Mouse (Mus musculus): ENCODE results near the gene Ankrd65.
"Not testable (repeated sequence)": the region's sequence is repeated elsewhere in the genome, so short reads cannot be mapped to it uniquely, and the experiment has no call there.

Gene Ankrd65

GRCm38 (mm10) chr4:155775855-155776254, 14.4 kb upstream of the Ankrd65 start:
- DNase-seq, result peak; percentile 86 to 88

DNA sequence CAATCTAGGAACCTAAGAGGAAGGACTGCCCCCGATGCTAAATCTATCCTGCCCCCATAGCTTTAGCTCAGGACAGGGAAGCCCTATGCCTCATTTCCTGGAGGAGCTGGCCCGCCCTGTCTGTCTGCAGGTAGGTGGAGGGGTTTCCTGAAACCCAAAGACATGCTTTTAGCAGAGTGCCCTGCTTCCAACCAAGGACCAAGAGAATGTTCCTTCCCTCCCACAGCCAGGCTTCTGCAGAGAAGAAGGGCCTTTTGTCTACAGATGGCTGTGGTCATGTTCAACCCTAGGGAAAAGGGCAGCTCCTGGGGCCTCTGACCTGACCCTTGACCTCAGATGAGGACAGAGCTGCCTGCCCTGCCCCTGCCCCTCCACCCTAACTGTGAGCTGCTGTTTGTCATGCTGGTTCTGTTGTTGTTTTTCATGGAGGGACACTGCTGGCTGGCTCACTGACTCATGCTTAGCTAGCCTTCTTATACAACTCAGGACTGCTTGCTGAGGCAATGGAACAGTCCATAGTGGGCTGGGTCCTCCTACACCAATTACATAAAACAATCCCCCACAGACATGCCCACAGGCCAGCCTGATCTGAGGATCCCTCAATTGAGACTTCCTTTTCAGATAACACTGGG, 13.4 kb upstream of the Ankrd65 start:
- DNase-seq, result no peak

DNA sequence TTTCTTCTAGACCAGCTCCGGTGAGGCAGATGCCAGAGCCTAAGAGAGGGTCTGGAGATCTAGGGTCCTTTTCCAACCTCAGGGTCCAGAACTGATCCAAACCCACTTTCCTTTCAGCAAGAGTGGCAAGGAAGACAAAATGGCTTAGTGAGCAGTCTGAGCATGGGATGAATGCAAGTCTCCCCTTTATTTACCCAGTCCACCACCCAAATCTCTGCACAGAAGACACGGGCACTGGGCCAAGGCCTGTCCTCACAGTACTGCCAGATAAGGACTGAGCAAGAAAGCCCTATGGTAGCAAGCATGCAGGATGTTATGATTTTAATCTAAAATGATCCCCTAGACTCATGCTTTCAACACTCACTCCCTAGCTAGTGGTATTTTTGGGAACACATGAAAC, 12.4 kb upstream of the Ankrd65 start:
- DNase-seq, result peak in 1 of 2 experiments; percentile 56

GRCm38 (mm10) chr4:155779498-155779897, 10.7 kb upstream of the Ankrd65 start:
- DNase-seq, result no peak

DNA sequence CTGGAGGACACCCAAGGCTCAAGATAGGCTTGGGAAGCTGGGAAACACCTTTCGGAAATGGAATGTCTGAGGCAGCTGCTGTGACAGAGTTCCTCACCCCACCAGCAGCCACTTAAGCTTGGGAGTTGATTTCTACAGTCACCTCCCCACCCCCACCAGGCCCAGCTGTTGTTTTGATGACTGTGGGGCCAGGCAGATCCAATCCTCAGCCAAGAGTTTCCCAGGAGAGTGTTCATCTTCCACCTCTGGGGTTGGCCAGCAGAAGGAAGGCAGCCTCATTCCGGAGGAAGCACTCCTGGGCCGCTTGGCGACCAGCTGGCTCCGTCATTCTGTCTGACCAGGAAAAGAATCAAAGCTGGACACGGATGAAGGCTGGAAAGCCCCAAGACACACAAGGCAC, 9.3 kb upstream of the Ankrd65 start:
- DNase-seq, result no peak

DNA sequence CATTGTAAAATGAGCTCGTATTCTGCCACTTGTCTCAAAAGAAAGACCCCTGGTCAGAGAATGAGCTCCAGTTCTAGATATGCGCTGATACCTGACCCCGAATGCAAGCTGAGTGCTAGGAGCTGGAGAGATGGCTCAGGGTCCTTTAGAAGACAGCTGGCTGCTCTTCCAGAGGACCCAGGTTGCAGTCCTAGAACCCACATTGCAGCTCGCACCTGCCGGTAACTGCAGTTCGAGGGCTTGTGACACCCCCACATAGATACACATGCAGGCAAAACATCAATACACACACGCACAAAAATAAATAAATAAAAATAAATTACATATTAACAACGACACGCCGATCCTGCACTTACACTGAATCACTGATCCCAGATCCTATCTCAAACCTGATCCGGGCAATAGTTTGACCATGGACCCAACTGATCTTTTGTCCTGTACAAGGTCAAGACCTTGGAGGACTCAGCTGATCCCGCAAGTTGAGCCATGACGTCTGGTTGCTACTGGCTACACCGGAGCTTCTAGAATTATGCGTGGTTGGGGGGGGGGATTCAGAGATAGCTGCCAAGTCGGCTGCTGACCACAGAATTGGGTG, 6.7 kb upstream of the Ankrd65 start:
- no peak for DNase-seq

DNA sequence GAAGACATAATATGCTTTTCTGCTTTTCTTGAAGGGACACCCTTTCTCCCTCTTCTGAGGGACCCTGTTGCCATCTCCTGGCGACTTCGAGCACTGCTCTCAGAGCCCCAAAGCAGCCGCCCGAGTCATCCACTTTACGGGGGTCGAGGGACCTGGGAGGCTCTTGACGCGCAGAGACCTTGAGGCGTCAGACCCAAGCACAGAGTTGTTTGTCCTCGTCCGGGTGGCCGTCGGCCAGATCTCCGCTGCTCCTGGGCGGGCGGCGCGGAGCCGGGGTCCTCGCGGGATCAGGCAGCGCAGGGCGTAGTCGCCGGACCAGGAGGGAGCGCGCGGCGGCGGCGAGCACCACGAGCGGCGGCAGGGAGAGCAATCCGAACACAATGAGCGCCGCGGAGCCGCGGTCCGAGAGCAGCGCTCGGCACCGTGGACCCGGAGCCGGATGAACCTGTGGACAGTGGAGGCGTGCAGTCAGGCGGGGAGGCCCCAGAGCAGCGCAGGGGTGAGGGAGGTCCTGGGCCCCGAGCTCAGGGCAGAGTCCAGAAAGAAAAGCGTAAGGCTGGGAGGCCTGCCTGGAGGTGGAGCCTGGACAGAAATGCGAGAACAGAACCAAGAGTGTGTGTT, 6.0 kb upstream of the Ankrd65 start:
- peak; percentile 91 for DNase-seq

DNA sequence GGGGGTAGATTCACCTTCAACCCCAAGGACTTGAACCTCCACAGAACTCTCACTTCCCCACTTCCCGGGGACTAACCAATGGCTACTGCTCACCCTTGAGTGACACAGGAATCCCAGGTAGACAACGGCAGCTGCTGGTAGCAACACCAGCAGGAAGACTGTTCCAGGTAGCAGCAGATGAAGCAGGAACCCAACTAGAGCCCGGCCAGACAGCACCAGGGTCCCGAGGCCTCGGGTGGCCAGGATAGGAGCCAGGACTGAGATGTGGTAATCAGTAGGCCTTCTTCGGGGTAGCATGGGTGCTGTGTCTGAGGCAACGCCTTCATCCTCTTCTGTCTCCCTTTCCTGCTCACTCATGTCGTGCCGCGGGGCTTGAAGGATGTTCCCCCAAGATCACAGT, 5.0 kb upstream of the Ankrd65 start:
- DNase-seq, result no peak

DNA sequence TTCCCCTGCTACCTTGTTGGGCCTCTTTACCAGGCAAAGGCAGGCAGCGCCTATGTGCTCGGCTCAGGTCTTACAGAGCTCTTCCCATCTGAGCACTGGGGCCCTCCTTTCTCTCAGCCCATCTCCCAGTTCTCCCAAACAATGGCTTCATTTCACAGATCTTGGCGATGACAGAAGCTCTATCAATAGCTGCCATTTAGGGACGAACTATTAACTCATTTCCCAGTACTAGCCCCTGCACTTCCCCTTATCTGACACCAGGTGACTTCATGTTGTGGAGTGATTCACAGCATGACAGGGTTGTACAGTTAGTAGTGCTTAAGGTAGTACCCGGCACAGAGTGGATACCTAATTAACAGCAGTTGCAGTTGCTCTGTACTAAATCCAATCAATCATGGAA, 4.4 kb upstream of the Ankrd65 start, which contains the start of gene Tmem88b:
TSS of gene Tmem88b (minus strand) at position 56 of the 400 bp plus-strand sequence.
- DNase-seq, result no peak

GRCm38 (mm10) chr4:155788300-155788699, 1.9 kb upstream of the Ankrd65 start:
- no peak for DNase-seq

DNA sequence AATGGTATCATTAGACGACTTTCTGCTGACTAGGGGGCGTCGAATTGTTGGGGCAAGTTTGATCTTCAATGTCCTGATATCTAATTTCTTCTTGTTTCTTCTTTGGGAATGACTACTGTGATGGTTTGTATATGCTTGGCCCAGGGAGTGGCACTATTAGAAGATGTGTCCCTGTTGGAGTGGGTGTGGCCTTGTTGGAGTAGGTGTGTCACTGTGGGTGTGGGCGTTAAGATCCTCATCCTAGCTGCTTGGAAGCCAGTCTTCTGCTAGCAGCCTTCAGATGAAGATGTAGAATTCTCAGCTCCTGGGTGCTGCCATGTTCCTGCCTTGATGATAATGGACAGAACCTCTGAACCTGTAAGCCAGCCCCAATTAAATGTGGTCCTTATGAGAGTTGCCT, 1.4 kb upstream of the Ankrd65 start:
- DNase-seq, result not testable (repeated sequence)

GRCm38 (mm10) chr4:155790650-155791161, 467 bp downstream of the Ankrd65 start:
- no peak for DNase-seq

- DNase-seq, result no peak
Measured at GRCm38 (mm10) chr4:155791240-155791933, 1.1 kb downstream of the Ankrd65 start.

DNA sequence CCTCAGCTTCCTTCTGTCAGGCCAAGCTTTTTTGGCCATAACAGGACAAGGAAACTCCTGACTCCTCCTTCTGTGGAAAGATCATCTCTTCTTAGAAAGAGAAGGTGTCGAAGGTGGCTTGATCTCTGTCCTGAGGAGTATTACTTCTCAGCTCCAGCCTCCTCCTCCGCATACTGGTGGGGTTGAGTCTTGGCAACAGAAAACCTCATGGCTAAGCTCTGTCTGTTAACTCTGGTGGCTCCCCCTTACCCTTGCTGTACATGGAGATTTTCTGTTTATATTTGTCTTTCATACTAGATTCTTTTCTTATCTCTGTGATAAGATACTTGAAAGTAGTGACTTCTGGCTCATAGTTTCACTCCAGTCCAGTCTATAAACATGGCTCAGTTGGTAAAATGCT, 3.5 kb downstream of the Ankrd65 start:
- no peak for DNase-seq

- DNase-seq, result no peak
Measured at GRCm38 (mm10) chr4:155802075-155802474, 11.8 kb downstream of the Ankrd65 start.

DNA sequence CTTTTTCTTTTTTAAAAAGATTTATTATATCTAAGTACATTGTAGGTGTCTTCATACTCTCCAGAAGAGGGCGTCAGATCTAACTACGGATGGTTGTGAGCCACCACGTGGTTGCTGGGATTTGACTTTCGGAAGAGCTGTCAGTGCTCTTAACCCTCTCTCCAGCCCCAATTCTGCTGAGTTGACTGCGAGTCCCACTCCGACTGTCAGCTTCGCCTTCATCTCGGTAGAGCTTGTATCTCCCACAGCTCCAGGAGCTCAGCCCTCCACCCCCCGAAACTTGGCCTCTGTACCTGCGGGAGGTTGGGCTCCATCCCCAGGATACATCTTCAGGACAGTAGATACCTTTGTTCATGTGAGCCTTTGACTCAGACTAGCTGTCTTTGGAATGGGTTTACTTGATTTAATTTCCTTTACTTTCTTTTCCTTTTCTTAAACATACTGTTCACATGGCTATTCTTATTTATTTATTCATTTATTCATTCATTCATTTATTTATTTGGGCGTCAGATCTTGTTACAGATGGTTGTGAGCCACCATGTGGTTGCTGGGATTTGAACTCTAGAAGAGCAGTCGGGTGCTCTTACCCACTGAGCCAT, 12.6 kb downstream of the Ankrd65 start, which contains the start of gene Mrpl20:
TSS of gene Mrpl20 (plus strand) at position 138 of the 599 bp plus-strand sequence.
- no peak for DNase-seq

- peak; percentile 99 for DNase-seq
Measured at GRCm38 (mm10) chr4:155803340-155804041, 13.3 kb downstream of the Ankrd65 start.

DNA sequence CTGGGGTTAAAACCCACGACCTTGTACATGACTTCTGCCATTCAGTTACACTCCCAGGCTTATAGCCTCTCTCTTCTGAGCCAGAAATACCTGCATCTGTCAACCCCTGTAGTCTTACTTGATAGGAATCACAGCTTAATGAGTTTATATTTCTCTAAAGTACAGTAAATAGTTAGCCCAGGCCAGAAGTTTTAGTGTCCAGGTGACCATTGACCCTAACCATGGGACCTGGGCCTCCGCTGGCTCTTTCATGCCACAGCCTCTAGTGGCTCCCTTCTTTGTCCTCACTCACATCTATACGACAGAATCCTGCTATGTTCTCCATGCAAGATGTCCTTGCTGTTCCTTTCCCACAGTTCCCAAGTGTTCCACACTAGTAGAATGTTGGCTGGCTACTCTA, 17.6 kb downstream of the Ankrd65 start:
- DNase-seq, result no peak

- peak; percentile 95 for DNase-seq
Measured at GRCm38 (mm10) chr4:155811929-155812664, 21.9 kb downstream of the Ankrd65 start, which contains the start of gene Ccnl2. TSS of gene Ccnl2 (plus strand) at chr4:155812489.

- DNase-seq, result peak in 1 of 2 experiments; percentile 66
Measured at GRCm38 (mm10) chr4:155812665-155813181, 22.5 kb downstream of the Ankrd65 start.

DNA sequence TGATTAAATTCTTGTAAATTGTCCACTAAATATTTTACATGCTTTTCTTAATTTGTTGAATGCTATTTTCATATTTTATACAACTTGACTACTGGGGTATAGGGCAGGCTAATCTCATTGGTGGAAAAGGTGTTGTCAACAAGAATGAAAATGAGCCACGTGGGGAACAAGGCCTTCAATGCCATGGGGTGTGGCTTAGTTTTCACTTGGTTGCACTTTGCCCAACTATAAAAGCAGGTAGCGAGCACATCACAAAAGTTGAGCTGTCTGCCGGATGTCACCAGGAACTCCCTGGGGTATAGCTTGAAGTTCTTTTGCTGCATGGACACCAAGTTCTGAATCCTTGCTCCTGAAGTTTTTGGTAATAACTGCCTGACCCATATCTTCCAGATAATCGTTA, 27.3 kb downstream of the Ankrd65 start:
- DNase-seq, result no peak
